Mouse (Mus musculus) bone marrow, adult 2 months (tissue): Measurements from ENCODE around the gene Ccdc148.

Source experiments
- CTCF ChIP-seq: fragments of 200-500 bp; IDR thresholded peaks from 2 replicates; pipeline ENCODE4 v1.5.1; 2011; ENCODE audit warnings: low read length, control low read depth; ENCODE audit not compliant: control insufficient read depth, insufficient read depth
- POLR2A ChIP-seq: fragments of 200-500 bp; IDR thresholded peaks from 2 replicates; pipeline ENCODE4 v1.6.1; 2011; ENCODE audit warnings: low read depth, mild to moderate bottlenecking, control low read depth, low read length, borderline replicate concordance; ENCODE audit not compliant: control insufficient read depth

DNA sequence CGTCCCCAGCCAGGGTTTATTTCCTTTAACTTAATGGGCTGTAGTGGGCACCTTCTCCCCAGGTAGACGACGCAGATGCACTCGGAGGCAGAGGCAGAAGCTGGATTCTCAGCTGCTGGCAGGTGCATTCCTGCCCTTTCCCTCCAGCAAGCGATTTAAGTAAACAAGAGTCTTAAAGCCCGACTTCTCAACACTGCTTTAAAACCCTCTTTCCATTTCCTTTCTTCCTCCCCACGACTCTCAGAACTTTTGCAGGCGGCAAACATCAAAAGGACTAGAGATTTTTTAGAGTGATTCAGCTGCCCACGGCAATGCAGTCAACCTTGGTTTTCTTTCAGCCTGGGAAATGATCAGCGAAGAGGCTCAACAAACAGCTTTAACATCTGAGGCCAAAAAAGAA is 316.0 kb downstream of the Ccdc148 start:
- no peak for TF ChIP-seq CTCF
- no peak for TF ChIP-seq POLR2A
